Mouse (Mus musculus) gastrocnemius, postnatal 25 days (tissue): Measurements from ENCODE around the gene Med16. TPM values are rescaled to one million over a fixed set of nuclear protein-coding genes. Genes with fewer than 3 reads are reported as not detected.
A peak's percentile ranks its signal among the peaks of the same experiment; 100 is the strongest.

Source experiments
- DNase-seq: peaks from one replicate; pipeline ENCODE4 v3.0.0; 2022
- total RNA-seq, 2 experiments: library from RNA; stranded (reverse); gene quantifications; 1 replicate in 1 of 2; 2 replicates in 1 of 2; pipeline ENCODE4 v1.2.3; 2021

Med16 gene
- total RNA-seq, 2 experiments from 2014 or later: 29.2 to 34.4 TPM

DNA sequence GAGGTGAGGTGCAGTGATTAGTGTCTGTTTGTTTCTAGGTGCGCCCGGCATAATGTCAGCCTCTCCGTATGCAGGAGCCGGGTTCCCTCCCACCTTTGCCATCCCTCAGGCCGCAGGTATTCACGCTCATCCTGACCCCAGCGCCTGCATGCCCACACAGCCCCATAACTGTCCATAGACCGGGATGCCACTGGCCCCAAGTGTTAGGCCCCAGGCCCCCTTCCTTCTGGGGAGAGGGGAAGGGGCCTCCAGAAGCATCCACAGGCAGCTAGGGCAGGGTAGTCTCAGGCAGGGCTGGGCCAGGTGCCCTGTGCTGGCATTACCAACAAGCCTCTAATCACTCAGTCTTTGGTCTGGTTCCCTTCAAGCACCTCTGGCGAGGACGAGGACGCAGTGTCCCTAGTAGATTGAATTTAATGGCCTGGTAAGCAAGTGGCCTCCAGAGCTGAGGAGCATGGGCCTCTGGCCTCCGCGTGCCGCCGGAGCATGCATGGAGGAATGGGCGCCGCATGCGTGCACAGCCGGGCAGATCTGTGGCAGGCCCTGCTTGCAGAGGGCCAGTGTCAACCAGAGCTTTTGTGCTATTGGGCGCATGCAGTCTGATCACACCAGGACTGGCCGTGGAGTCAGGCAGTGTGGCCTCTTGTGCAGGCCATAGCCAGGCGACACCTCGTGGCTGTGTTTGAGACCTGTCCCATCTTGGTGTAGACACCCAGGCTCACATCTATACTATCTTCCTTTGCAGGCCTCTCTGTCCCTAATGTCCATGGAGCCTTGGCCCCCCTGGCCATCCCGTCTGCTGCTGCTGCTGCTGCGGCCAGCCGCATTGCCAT lies 48.4 kb downstream of the Med16 start:
- no peak for DNase-seq

DNA sequence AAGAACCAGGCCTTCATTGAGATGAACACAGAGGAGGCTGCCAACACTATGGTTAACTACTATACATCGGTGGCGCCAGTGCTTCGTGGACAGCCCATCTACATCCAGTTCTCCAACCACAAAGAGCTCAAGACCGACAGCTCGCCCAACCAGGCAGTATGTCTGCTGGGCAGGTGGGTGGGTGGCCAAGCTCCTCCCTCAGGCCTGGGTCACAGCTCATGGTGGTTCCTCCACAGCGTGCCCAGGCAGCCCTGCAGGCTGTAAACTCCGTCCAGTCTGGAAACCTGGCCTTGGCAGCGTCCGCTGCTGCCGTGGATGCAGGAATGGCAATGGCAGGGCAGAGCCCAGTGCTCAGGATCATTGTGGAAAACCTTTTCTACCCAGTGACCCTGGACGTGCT lies 49.6 kb downstream of the Med16 start:
- DNase-seq: peak; percentile 42

DNA sequence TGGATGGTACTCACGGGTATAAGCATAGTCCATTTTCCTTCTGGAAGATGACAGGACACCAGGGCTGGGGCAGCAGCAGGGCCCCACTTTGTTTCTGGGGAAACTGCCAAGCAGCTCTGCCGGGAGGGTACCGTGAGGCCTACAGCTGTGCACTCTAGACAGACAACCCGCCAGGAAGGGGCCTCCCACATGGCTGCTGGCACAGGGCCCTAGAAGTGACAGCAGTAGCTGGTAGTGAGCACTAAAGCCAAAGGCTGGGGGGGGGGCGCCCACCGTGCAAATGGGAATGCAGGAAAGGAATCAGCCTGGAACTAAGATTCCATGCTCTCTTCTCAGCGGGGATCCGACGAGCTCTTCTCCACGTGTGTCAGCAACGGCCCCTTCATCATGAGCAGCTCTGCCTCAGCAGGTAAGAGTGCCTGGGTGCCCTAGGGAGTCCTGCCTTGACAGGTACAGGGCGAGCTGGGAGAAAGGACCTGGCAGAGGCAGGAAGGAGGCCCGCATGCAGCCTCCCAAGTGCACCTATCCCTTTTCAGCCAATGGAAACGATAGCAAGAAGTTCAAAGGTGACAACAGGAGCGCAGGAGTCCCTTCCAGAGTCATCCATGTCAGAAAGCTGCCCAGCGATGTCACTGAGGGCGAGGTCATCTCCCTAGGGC lies 50.2 kb downstream of the Med16 start:
- peak; percentile 48 for DNase-seq

DNA sequence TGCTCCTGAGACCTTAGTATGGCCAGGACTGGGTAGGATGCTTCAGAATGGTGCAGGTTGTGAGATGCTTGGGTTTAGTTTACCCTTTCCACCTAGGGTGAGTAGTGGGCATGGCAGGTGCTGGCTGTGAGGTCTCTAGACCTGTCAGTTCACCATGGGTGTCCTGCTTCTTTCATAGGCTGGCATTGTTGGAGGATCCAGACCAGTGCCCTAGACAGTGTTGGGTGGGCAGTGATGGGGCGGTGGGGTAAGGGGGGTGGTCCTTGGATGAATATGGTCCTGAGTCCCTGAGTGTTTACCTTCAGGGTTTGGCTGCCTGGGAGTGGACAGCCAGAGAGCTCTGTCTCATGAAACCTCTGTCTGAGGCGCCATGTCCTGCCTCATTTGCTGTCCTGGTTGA lies 50.8 kb downstream of the Med16 start:
- no peak for DNase-seq

DNA sequence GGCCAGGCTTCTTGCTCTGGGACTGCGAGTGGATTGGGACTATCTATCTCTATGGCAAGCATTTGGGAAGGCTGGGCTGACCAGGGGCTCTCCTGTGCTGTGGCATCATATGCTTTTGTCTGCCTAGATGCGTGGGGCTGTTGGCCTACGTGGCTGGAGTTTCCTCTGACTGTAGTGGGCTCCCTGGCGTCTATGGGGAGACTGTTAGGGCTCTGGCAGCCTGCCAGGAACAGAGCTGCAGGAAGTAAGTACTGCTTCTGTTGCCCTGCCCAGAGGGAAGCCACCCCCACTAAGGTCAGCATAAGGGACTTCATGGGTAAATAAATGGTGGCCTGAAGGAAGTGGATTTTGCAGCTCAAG lies 51.3 kb downstream of the Med16 start:
- peak; percentile 66 for DNase-seq

DNA sequence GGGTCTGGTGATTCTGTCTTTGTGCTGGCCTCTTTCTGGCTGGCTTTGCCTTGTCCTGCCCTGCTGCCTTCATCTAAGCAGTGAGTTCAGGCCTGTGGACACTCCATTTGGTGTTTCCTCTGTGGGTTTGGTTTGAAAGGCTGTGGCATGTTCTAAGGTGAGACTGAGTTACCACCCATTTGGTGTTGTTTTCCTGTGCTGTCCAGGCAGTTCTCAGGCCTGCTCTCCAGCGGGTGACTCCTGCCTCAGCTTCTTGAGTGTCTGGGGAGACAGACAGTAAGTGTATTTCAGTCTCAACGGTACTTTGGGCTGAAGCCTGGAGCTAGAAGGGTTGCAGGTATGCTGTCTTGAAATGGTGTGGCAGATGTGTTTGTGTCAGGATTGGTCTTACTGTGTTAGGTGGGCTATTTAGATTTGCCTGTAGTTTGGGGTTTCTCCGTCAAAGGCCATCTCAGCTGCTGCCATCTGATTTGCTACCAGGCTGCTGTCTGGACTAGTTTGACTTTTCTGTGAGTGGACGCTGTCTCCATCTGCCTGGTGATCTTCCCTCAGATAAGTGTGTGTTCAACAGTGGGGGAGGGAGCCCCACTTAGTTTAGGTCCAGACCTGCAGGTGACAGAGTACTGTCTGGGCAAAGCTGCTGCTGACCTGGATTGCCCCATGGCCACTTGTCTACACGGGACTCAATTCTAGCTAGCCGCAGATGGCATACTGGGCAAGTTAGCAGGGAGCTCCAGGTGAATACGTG lies 51.8 kb downstream of the Med16 start:
- no peak for DNase-seq

DNA sequence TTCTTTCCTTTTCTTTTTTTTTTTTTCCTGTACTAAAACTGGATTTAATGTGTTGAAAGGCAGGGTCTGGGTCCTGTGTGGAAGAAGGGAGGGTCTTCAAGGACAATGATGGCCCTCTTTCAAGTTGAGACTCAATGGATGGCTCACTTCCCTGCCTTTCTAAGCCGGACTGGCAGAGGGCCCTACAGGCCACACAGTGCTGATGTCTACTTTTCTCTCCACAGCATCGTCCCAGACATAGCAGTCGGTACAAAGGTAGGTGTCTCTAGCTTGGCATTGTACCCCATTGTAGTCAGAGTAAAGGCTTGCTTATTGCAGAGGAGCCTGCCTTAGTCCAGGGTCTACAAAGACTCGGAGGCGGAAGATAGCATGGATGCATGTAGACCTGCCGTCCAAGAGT lies 52.4 kb downstream of the Med16 start:
- DNase-seq: no peak

DNA sequence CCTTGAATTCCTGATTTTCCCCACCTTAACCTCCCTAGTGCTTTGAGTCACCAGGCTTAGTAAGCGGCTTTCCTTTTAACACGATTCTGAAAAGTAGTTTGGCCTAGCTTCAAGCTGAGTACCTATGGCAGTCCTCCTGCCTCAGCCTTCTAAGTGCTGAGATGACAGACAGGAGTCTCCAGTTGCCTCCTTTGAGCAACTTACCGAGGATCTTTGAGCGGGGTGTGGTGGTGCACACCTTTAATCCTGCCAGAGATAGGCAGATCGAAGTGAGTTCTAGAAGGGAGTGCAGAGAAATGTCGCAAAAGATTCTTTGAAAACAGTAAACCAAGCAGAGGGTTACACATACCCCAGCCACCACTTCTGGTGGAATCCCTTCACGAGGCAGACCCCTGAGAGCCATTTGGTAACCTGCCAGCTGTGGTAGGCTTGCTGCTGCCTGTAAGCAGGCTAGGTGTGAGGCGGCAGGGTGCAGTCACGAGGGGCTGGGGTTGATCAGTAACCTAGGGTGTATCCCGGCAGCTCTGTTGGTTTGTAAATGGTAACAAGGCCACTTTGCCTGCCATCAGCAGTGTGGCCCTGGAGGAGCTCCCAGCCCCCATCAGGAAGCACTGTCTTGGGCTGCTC lies 53.1 kb downstream of the Med16 start:
- DNase-seq: no peak

DNA sequence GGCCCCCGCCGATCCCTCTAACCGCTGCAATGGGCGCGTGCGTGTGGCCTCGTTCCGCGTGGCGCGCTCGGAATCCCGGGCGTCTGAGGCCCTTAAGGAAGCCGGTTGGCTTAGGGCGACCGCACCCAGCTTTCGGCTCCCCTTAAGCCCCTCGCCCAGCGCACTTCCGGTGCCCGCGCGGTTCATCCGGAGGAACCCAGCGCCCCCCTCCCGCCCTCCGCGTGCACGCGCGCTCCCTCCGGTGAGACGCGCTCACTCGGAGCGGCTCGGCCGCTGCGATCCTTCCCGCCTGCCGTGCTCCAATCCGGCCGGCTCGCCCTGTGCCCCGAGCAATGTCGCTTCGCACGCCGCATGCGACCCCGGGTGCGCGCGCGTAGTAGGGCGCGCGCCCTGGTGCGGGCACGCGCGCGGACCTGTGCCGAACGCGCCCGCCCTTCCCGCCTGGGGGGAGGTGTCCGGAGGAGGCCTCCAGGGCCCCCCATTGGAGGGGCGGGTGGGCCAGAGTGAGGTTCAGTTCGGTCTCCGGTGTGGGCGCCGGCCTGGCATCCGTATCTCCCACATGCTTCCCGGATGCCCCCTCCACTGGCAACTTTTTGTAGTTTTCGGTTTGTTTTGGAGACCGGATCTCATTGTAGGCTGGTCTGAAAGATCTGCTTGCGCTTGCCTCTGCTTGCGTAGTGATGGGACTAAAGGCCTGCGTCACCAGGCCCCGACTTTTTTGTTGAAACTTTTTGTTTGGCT lies 53.8 kb downstream of the Med16 start:
- DNase-seq: peak; percentile 73

DNA sequence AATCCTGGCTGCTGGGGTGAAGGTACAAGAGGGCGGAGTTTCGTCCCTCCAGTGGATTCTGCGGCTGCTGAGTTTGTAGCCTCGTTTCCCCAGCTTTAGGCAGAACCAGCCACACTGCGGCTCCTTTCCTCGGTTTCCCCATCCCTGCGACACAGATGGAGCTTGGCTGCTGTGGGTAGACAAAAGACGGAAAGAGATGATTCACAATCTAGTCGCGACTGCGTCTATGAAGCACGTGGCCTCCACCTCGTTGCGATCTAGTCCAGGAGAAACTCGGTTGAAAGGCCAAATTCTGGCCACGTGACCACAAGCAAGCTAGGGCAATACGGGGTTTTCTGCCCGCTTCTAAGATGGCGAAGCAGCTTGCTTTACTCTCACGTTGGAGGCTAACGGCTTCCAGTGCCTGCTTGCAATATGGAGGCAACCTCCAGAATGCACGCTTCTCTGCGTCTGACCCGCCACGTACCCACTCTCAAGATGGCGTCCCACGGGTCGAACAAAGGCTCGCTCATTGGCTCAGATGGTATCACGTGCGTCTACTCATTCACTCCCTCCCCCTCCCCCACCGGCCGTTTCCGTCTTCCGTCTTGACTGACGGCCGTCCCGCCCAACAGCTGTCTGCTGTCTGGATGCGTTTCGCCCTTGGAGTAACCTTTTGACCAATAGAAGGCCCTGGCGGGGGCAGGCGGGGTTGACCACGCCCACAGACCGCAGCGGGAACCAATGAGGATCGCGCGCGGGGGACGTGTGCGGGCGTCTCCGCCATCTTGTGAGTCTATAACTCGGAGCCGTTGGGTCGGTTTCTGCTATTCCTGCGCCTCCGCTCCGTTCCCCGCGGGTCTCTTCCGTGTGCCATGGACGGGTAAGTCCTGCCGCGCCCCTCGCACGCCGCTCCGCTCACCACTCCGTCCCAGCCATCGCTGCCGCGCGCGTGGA lies 54.6 kb downstream of the Med16 start, which contains the start of gene Ptbp1:
TSS of gene Ptbp1 (plus strand) at position 568 of the 936 bp plus-strand sequence.
- DNase-seq: peak; percentile 100

DNA sequence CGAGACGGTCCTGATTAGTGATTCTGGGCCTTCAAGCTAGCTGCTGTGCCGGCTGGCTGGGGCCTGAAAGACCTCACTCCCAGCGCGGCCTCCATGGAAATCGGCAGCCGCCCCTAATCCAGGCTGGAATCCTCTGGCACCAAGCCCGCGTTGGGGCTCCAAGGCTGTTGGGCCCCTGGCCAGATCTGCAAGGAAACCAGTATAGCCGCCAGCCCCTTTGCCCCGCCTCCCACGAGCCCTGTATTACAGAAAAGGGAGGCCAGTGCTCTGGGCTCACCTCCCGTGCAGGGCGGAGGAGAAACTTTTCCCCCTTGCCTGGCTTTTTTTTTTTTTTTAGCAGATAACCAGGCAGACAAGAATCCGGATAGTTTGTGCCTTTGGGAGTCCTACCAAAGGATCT lies 55.3 kb downstream of the Med16 start:
- peak; percentile 93 for DNase-seq

DNA sequence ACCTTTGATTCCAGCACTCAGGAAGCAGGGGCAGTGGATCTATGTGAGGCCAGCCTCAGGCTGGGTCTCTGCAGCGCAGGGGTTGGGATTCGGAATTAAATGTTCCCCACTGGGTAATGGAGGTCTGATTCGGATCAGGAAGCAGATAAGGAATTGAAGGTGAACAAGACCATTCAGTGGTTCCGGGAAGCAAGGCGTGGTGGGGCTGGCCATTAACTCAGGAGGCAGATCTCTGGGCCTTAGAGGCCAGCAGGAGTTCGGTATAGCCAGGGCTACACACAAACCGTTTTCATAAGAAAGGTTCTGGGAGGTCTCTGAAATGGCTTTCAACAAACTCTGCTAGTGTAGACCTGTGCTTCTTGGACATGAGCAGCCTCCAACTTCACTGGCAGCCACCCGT lies 55.9 kb downstream of the Med16 start:
- DNase-seq: no peak

DNA sequence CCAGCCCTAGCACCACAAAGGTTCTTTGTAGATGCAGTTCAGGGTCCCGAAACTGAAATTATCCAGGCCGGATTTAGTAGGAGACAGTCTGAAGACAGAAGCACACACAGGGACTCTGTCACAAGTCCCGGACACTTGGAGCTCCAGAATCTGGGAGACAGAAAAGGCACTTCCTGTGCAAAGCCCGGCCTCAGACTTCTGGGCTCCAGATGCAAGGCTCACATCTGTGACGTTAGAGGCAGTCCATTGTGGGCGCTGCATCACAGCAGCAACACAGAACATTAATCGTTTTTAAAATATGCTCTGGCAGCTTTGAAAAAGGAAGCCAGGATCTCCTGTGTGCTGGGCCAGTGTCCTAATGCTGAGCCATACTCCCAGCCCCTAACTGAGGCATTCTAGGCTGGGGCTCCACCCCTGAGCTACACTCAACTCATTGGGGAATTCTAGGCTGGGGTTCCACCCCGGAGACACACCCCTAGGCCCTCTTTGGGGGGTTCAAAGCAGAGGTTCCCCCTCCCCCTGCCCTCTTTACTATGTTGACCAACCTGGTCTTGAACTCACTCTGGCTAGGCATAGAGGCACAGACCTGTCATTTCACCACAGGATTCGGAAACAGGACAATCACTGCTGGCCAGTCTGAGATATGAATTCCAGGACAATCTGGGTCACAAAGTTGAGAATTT lies 56.5 kb downstream of the Med16 start:
- DNase-seq: no peak

DNA sequence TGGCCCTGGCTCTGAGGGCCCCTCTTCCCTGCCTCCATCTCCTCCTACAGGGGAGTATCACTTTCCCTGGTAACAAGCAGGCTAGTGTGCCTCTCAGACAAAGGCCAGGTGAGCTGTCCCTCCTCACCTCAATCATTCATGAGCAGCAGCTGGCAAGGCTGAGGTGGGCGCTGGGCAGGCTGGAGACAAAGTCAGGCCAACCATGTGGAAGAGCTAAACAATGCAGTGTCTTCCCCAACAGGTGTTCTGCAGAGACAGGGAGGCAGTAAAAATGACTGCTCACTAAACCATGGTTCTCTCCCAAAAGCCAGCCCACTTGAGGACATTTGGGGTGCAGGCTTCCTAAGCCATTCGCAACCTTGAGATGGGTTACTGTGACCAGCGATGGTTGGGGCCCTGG lies 57.1 kb downstream of the Med16 start:
- DNase-seq: no peak

DNA sequence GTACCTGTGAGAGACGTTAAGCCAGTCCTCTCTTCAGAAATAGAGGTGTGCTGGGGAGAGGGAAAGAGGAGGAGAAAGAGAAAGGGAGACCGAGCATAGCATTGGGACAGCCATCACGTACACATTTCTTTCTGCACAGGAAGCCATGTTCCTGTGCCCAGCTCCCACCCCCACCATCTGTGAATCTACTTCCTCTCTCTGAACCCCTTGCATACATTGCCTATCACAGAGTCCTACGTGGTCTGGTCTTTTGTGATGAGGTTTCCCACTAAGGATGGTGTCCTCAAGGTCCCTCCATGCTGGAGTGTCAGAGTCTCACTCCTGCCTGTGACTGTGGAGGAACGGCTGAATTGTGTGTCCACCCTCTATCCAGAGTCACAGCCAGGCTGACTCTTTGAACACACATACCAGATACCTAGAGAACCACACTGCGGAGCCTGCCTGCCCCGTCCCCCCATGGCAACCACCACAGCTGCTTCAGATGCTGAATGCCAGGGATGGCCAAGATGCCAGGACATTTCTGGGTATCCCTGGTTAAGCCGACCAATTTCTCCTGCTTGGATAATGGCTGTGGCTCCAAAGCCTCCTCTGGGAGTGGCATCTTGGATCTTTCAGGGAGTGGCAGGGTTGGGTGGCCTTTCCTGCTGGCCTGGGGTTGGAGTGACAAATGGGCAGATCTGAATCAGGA lies 58.6 kb downstream of the Med16 start:
- DNase-seq: no peak

DNA sequence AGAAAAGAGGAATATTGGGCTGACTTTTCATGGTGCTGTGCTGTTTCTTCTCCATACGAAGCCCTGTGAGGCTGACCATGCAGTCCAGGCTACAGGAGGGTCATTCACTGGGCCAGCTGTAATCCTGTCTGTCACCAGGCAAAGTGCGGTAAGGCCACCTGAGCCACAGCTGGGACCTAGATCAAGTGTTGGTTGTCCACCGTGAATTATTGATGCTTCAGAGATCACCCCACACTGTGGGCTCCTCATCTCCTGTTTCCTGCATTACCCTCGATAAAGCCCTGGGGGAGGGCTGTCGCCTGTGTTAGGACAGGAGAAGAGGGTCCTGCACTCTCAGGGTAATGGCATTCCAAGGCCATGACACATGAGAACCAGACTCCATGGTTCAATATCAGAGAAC lies 62.2 kb downstream of the Med16 start:
- no peak for DNase-seq
